Mouse (Mus musculus) liver, postnatal 0 days (tissue): Measurements from ENCODE around the gene D430042O09Rik.

Experiments
- CTCF ChIP-seq: sonication (generic); IDR thresholded peaks from 2 replicates; pipeline ENCODE4 v1.5.1; 2016; ENCODE audit warnings: antibody characterized with exemption, low read depth
- EP300 ChIP-seq: IDR thresholded peaks from 2 replicates; pipeline ENCODE4 v1.6.1; 2016; ENCODE audit warnings: antibody characterized with exemption, low read depth, mild to moderate bottlenecking

- TF ChIP-seq EP300 (no peak), CTCF (no peak)
These were observed 36.8 kb upstream of the D430042O09Rik start for GRCm38 (mm10) chr7:125670865-125671264.
